Mouse (Mus musculus) CD4-positive, CD25-positive, alpha-beta regulatory T cell, adult 4 months (primary cell): ENCODE data around the gene Slc6a9. TPM values are rescaled to one million over a fixed set of nuclear protein-coding genes. Genes with fewer than 3 reads are reported as not detected.

Source experiments
- ATAC-seq: one replicate; pipeline ENCODE4 v1.8.0; 2017
- polyA plus RNA-seq, 2 experiments: library from polyadenylated mRNA; unstranded; fragments of 100-300 nt; shearing (Covaris generic); gene quantifications; one replicate each; pipeline ENCODE4 v1.2.1; 2017

Gene Slc6a9
- polyA plus RNA-seq, result 1 to 10 TPM in 1 of 2 experiments, not detected in 1; 1.0 TPM

GRCm38 (mm10) chr4:117834457-117834844, at the start of gene Slc6a9:
TSS of gene Slc6a9 (plus strand) at chr4:117834506.
- no peak for ATAC-seq

GRCm38 (mm10) chr4:117786963-117787362, 47.3 kb upstream of the Slc6a9 start:
- no peak for ATAC-seq

- no peak for ATAC-seq
Observed at GRCm38 (mm10) chr4:117788308-117788707, 46.0 kb upstream of the Slc6a9 start.

- ATAC-seq, result no peak
Observed at GRCm38 (mm10) chr4:117799904-117800303, 34.4 kb upstream of the Slc6a9 start.

GRCm38 (mm10) chr4:117806992-117807391, 27.3 kb upstream of the Slc6a9 start:
- ATAC-seq, result no peak

- ATAC-seq, result no peak
Observed at GRCm38 (mm10) chr4:117810933-117811332, 23.4 kb upstream of the Slc6a9 start.

- ATAC-seq, result peak; percentile 43
Observed at GRCm38 (mm10) chr4:117813591-117814192, 20.6 kb upstream of the Slc6a9 start.

- no peak for ATAC-seq
Observed at GRCm38 (mm10) chr4:117814333-117814732, 20.0 kb upstream of the Slc6a9 start.

- ATAC-seq, result no peak
Observed at GRCm38 (mm10) chr4:117816776-117817175, 17.5 kb upstream of the Slc6a9 start.

- ATAC-seq, result no peak
Observed at GRCm38 (mm10) chr4:117818032-117818431, 16.3 kb upstream of the Slc6a9 start.

GRCm38 (mm10) chr4:117828572-117829145, 5.6 kb upstream of the Slc6a9 start:
- no peak for ATAC-seq

GRCm38 (mm10) chr4:117829260-117830123, 4.8 kb upstream of the Slc6a9 start:
- ATAC-seq, result no peak

- ATAC-seq, result no peak
Observed at GRCm38 (mm10) chr4:117830124-117830551, 4.2 kb upstream of the Slc6a9 start.

- ATAC-seq, result no peak
Observed at GRCm38 (mm10) chr4:117830801-117831200, 3.5 kb upstream of the Slc6a9 start.

GRCm38 (mm10) chr4:117831499-117831898, 2.8 kb upstream of the Slc6a9 start:
- no peak for ATAC-seq

GRCm38 (mm10) chr4:117831920-117832691, 2.2 kb upstream of the Slc6a9 start:
- ATAC-seq, result no peak

GRCm38 (mm10) chr4:117834845-117835530, 682 bp downstream of the Slc6a9 start:
- peak; percentile 19 for ATAC-seq

- peak; percentile 44 for ATAC-seq
Observed at GRCm38 (mm10) chr4:117835531-117836111, 1.3 kb downstream of the Slc6a9 start.

GRCm38 (mm10) chr4:117836204-117836767, 2.0 kb downstream of the Slc6a9 start:
- peak; percentile 79 for ATAC-seq

GRCm38 (mm10) chr4:117837271-117837670, 3.0 kb downstream of the Slc6a9 start:
- ATAC-seq, result no peak

GRCm38 (mm10) chr4:117839366-117839765, 5.1 kb downstream of the Slc6a9 start:
- no peak for ATAC-seq
